Mouse (Mus musculus): Measurements from ENCODE around the gene Snap91. TPM values are rescaled to one million over a fixed set of nuclear protein-coding genes. Genes with fewer than 3 reads are reported as not detected.

Snap91 gene
- total and polyA plus RNA-seq, 2 experiments from 2014 or later: 161 to 247 TPM

GRCm38 (mm10) chr9:86720227-86720626 is 160.2 kb downstream of the Snap91 start:
- TF ChIP-seq CTCF (IDR thresholded peaks at IDR 0.05): no peak
- no peak overlapping the region for H3K9ac ChIP-seq (replicated peaks; ENCODE audit: low read length, poor library complexity, severe bottlenecking)
- no peak overlapping the region for H3K4me3 ChIP-seq (ENCODE audit: low read depth, low read length)
- DNase-seq (ENCODE audit: low spot score) (no peak), ATAC-seq (ENCODE audit: low FRiP score) (no peak)
- no peaks in the 10 kb centered on the region for H3K9me3 ChIP-seq (ENCODE audit: low read length)
- H3K27ac ChIP-seq (ENCODE audit: low read depth, low read length): no peak overlapping the region
- H3K4me2 ChIP-seq (ENCODE audit: low read depth, low read length, poor library complexity, severe bottlenecking): no peak overlapping the region
- H3K36me3 ChIP-seq (ENCODE audit: insufficient read depth, low read length): no peaks in the 10 kb centered on the region
- 89% methylated on average over 5 of the region's 5 CpGs for WGBS
- no peaks in the 10 kb centered on the region for H3K4me1 ChIP-seq (ENCODE audit: insufficient read depth, low read length)
- H3K27me3 ChIP-seq (ENCODE audit: insufficient read depth, low read length): no peaks in the 10 kb centered on the region

GRCm38 (mm10) chr9:86717119-86717518 is 163.3 kb downstream of the Snap91 start:
- TF ChIP-seq CTCF (IDR thresholded peaks at IDR 0.05): no peak
- Histone ChIP-seq H3K4me1 (ENCODE audit: insufficient read depth, low read length) (no peaks in the 10 kb centered on the region), H3K36me3 (ENCODE audit: insufficient read depth, low read length) (no peaks in the 10 kb centered on the region), H3K27ac (ENCODE audit: low read depth, low read length) (no peak overlapping the region), H3K4me3 (ENCODE audit: low read depth, low read length) (no peak overlapping the region), H3K9ac (replicated peaks; ENCODE audit: low read length, poor library complexity, severe bottlenecking) (no peak overlapping the region), H3K27me3 (ENCODE audit: insufficient read depth, low read length) (no peaks in the 10 kb centered on the region), H3K9me3 (ENCODE audit: low read length) (no peaks in the 10 kb centered on the region), H3K4me2 (ENCODE audit: low read depth, low read length, poor library complexity, severe bottlenecking) (no peak overlapping the region)
- no peak for DNase-seq (ENCODE audit: low spot score)
- 76% methylated on average over 5 of the region's 5 CpGs for WGBS
- ATAC-seq (ENCODE audit: low FRiP score): no peak

- no peak for TF ChIP-seq CTCF (IDR thresholded peaks at IDR 0.05)
- Histone ChIP-seq H3K9ac (replicated peaks; ENCODE audit: low read length, poor library complexity, severe bottlenecking) (no peak overlapping the region), H3K27me3 (ENCODE audit: insufficient read depth, low read length) (no peaks in the 10 kb centered on the region), H3K36me3 (ENCODE audit: insufficient read depth, low read length) (no peaks in the 10 kb centered on the region), H3K4me3 (ENCODE audit: low read depth, low read length) (no peak overlapping the region), H3K9me3 (ENCODE audit: low read length) (no peaks in the 10 kb centered on the region), H3K27ac (ENCODE audit: low read depth, low read length) (no peak overlapping the region), H3K4me2 (ENCODE audit: low read depth, low read length, poor library complexity, severe bottlenecking) (no peak overlapping the region), H3K4me1 (ENCODE audit: insufficient read depth, low read length) (no peaks in the 10 kb centered on the region)
- WGBS: 49% methylated on average over 2 of the region's 2 CpGs
- no peak for ATAC-seq (ENCODE audit: low FRiP score)
- no peak for DNase-seq (ENCODE audit: low spot score)
These were observed 163.9 kb downstream of the Snap91 start for GRCm38 (mm10) chr9:86716540-86716939.

Other genes starting within 250 kb of the Snap91 start
- gene Me1, start 184.7 kb downstream of the Snap91 start, total RNA-seq (2014; rRNA removed): 37.0 and 41.6 TPM in 2 replicates
- 62.8 and 64.7 TPM in 2 replicates for gene Me1, start 184.7 kb downstream of the Snap91 start, polyA plus RNA-seq (2015; fragmentation: Nextera tagmentation; extraction: Ambion mirVana)
- 7.5 and 8.0 TPM in 2 replicates for gene Prss35, start 137.0 kb downstream of the Snap91 start, total RNA-seq (2014; rRNA removed)
- 5.2 and 6.8 TPM in 2 replicates for gene Prss35, start 137.0 kb downstream of the Snap91 start, polyA plus RNA-seq (2015; fragmentation: Nextera tagmentation; extraction: Ambion mirVana)
- 2.6 and 3.5 TPM in 2 replicates for gene Ripply2, start 134.9 kb upstream of the Snap91 start, total RNA-seq (2014; rRNA removed)
- 16.4 and 17.1 TPM in 2 replicates for gene Ripply2, start 134.9 kb upstream of the Snap91 start, polyA plus RNA-seq (2015; fragmentation: Nextera tagmentation; extraction: Ambion mirVana)
- gene Cyb5r4, start 141.4 kb upstream of the Snap91 start, total RNA-seq (2014; rRNA removed): 29.9 and 31.6 TPM in 2 replicates
- gene Cyb5r4, start 141.4 kb upstream of the Snap91 start, polyA plus RNA-seq (2015; fragmentation: Nextera tagmentation; extraction: Ambion mirVana): 31.0 and 33.0 TPM in 2 replicates

Data from midbrain, postnatal 0 days (tissue).